ENCODE assay signal across 8 mouse cellular contexts in genomic region chr1:161248685-161249084, GRCm38 (mm10). TPM values are rescaled to one million over a fixed set of nuclear protein-coding genes. Genes with fewer than 3 reads are reported as not detected.
DNase-seq lines count a peak whose midpoint lies in the region; ATAC-seq lines count a peak whose summit lies in the region.

No protein-coding gene starts in this region.

- peaks cover 33% of the 10 kb centered on the region for H3K4me1 ChIP-seq in heart, embryonic 15.5 days (replicated peaks)
- H3K4me1 ChIP-seq in hindbrain, embryonic 15.5 days (replicated peaks): peaks cover 35% of the 10 kb centered on the region
- H3K4me1 ChIP-seq in midbrain, embryonic 16.5 days (ENCODE audit: control insufficient read depth, insufficient read depth, low read length): peaks cover 22% of the 10 kb centered on the region

- peaks cover 23% of the 10 kb centered on the region for H3K36me3 ChIP-seq in heart, embryonic 15.5 days
- peaks cover 5% of the 10 kb centered on the region; the same call in 1 of the 2 replicates for H3K36me3 ChIP-seq in hindbrain, embryonic 15.5 days
- no peaks in the 10 kb centered on the region; the same call in 1 of the 2 replicates for H3K36me3 ChIP-seq in midbrain, embryonic 16.5 days (ENCODE audit: control insufficient read depth, insufficient read depth, low read length)

- WGBS in heart, embryonic 15.5 days: 36% methylated on average over 7 of the region's 7 CpGs
- WGBS in hindbrain, embryonic 15.5 days: 66% methylated on average over 7 of the region's 7 CpGs
- whole genome bisulfite sequencing in midbrain, embryonic 16.5 days: 80% methylated on average over 7 of the region's 7 CpGs

- intact Hi-C loops in heart, postnatal 25 days (cut with DNase I): no loop called here

- no peak for ATAC-seq in heart, embryonic 15.5 days (replicated peaks; ENCODE audit: insufficient number of reproducible peaks, insufficient read depth, low FRiP score, low read depth)
- ATAC-seq in hindbrain, embryonic 15.5 days (ENCODE audit: low FRiP score, low read depth): no peak
- ATAC-seq in midbrain, embryonic 16.5 days: no peak

- H3K9ac ChIP-seq in heart, embryonic 15.5 days: peak overlapping the region; percentile 83; the same call in 1 of the 2 replicates
- H3K9ac ChIP-seq in hindbrain, embryonic 15.5 days: no peak overlapping the region
- no peak overlapping the region for H3K9ac ChIP-seq in midbrain, embryonic 16.5 days (ENCODE audit: low read depth, low read length)

- no peak overlapping the region for H3K27ac ChIP-seq in heart, embryonic 15.5 days
- no peak overlapping the region for H3K27ac ChIP-seq in hindbrain, embryonic 15.5 days (replicated peaks)
- H3K27ac ChIP-seq in midbrain, embryonic 16.5 days (ENCODE audit: low read length): no peak overlapping the region

- peak overlapping the region; percentile 77 for H3K4me2 ChIP-seq in heart, embryonic 15.5 days
- H3K4me2 ChIP-seq in hindbrain, embryonic 15.5 days: peak overlapping the region; percentile 94
- peak overlapping the region; percentile 99; the same call in 1 of the 2 replicates for H3K4me2 ChIP-seq in midbrain, embryonic 16.5 days (ENCODE audit: low read length)

- no peaks in the 10 kb centered on the region for H3K9me3 ChIP-seq in heart, embryonic 15.5 days (replicated peaks)
- H3K9me3 ChIP-seq in hindbrain, embryonic 15.5 days: no peaks in the 10 kb centered on the region
- no peaks in the 10 kb centered on the region for H3K9me3 ChIP-seq in midbrain, embryonic 16.5 days (replicated peaks; ENCODE audit: control insufficient read depth, low read length, poor library complexity, severe bottlenecking)

- H3K4me3 ChIP-seq in heart, embryonic 15.5 days: peak overlapping the region; percentile 88
- H3K4me3 ChIP-seq in hindbrain, embryonic 15.5 days: no peak overlapping the region
- H3K4me3 ChIP-seq in midbrain, embryonic 16.5 days (ENCODE audit: low read depth, low read length): no peak overlapping the region

- DNase-seq in heart, postnatal 25 days (ENCODE audit: low spot score): no peak
- DNase-seq in c-Kit-positive CD71-positive TER-119-positive erythroid progenitor cells, embryonic 14.5 days (ENCODE audit: low spot score): peak; percentile 17
- no peak for DNase-seq in spleen, postnatal 4 days (ENCODE audit: low spot score in 2 of 2)
- no peak for DNase-seq in adrenal gland, postnatal 36 days
- no peak for DNase-seq in right cerebral cortex, postnatal 36 days (ENCODE audit: low spot score in 2 of 2)

- H3K27me3 ChIP-seq in heart, embryonic 15.5 days: no peaks in the 10 kb centered on the region
- H3K27me3 ChIP-seq in hindbrain, embryonic 15.5 days: no peaks in the 10 kb centered on the region
- no peaks in the 10 kb centered on the region for H3K27me3 ChIP-seq in midbrain, embryonic 16.5 days (ENCODE audit: control insufficient read depth, insufficient read depth, low read depth, low read length)

RNA-seq across cellular contexts. Expression of gene Prdx6, which starts 2.3 kb away (rescaled TPM):
- 302 and 315 TPM in 2 replicates for polyA plus RNA-seq in heart, embryonic 15.5 days (2015; fragmentation: Nextera tagmentation; extraction: Ambion mirVana)
- total RNA-seq in heart, postnatal 25 days (2021): 100 to 1,000 TPM; 265 to 283 TPM
- 170 and 181 TPM in 2 replicates for polyA plus RNA-seq in hindbrain, embryonic 15.5 days (2015; fragmentation: Nextera tagmentation; extraction: Ambion mirVana)
- polyA plus RNA-seq in midbrain, embryonic 16.5 days (2015; fragmentation: Nextera tagmentation; extraction: Ambion mirVana): 127 and 137 TPM in 2 replicates
- total RNA-seq in adrenal gland, postnatal 36 days (2021): 100 to 1,000 TPM; 279 to 620 TPM
